Mouse (Mus musculus) lung, postnatal 36 days (tissue): Measurements from ENCODE around the gene Rtl1.

Experiments
- DNase-seq: peaks from one replicate; pipeline ENCODE4 v3.0.0; 2022; ENCODE audit warnings: mixed read lengths

The Rtl1 gene

GRCm38 (mm10) chr12:109560111-109560695, 39.9 kb downstream of the Rtl1 start:
- no peak for DNase-seq

- no peak for DNase-seq
These were observed 41.1 kb downstream of the Rtl1 start for GRCm38 (mm10) chr12:109558891-109559487.

DNA sequence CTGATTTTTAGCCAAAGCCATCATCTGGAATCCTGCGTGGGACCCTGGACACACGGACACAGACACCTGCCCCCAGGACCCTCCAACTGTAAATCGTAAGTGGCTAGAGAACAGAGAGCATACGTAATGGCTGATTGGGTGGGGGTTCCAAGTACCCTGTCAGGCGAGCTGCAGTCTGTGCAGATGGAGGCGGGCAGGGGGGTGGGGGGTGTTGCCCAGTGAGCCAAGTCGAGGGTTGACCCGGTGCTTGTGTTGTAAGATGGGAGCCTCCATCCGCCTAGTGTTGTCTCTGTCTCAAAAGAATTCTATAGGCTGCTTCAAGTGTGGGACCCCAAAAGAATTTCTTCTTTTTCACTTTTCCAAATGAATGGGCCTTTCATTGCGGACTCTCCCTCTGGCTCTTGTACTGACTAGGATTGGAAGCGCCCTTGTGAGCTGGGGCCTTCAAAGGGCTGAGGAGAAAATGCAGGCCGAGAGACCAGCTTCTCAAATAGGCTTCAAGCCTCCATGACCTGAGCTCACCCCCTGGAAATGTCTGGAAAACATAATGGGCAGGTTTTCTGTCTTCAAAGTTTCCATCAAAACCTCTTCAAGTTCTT, 41.8 kb downstream of the Rtl1 start:
- DNase-seq: no peak

GRCm38 (mm10) chr12:109555837-109556409, 44.2 kb downstream of the Rtl1 start:
- no peak for DNase-seq

- DNase-seq: no peak
These were observed 46.6 kb downstream of the Rtl1 start for GRCm38 (mm10) chr12:109553568-109553967.

DNA sequence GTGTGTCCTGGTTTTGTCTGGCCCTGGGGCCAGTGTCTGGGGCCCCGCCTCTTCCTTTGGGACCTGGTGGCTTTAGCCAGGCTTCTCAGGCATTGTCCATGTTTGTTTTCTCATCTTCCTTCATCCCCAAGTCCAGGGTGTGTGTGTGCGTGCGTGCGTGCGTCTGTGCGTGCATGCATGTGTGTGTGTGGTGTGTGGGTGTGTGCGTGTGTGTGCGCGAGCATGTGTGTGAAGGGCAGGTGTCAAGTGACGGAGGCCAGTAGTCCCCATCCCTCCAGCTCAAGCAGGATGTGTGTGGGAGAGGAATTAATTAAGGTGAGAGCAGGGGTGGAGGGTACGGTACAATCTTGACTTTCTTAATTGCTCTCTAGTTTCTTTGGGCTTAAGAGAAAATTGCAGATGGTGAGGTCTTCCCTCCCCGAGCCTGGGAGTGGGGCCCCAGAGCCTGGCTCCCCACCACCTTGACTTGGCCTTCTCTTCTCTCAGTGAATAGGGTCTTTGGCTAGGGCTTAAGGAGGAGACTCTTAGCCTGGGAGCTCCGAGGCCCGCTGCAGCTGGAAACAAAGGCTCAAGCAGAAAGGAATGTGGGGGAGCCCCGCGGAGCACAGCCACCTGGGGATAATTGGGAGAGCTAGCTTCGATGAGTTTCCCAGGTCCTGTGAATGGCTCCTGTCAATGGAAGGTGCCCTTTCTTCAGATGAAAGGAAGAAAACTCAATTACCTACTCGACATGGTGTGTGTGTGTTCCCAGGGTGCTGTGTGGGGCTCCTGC, 47.2 kb downstream of the Rtl1 start:
- DNase-seq: no peak

DNA sequence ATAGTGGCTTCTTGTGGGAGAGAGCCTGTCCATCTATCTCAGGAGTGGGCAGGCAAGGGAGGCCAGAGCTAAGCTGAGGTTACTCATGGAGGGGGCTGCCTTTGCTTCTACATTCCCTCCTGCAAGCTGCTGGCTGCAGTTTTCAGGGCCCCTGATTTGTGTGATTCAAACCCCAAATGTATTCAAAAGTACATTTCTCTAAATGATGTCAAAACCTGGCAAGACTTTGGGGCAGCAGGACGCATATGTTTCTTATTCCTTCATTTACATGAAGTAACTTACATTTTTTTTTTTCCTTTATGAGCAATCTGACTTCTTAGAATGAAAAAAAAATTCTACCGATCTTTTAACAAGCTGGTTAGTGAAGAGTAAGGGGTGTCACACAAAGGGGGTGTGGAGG, 48.4 kb downstream of the Rtl1 start:
- no peak for DNase-seq

GRCm38 (mm10) chr12:109547085-109547484, 53.0 kb downstream of the Rtl1 start:
- DNase-seq: no peak

DNA sequence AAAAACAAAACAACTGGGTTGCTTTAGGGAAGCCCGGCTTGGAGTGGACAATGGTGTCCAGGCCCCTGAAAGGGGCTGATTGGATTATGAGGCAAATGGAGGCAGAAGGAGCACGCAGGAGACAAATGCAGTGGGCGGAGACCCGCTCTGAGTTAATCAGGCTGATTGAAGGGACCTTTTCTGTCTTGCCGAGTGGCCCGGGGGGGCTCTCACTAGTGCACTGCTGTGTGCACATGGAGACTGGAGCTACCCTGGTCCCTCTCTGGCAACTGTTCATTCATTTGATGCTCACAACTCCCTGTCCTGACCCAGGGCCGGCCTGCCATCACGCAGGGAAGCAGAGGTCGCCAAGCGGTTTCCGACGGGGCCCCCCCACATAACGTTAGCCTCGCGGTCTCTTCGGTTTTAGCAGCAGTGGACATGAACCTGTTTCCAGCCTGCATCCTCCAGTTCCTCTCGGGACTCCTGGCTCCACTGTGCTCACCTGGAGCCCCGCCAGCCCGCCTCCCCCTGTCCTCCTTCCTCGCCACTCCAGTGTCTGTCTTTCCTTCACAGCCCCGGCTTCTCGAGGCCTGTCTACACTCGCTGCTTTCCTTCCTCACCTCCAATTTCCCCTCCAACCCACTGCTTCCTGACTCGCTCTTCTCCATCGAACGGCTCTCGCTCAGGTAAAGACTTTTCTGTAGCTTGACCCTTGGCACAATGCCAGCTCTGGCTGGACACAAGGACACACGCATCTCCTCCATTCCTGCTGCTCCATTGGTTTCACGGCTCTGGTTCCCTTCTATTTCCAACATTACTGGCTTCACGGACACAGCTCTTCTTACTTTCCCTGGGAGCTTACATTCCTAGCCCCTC, 54.0 kb downstream of the Rtl1 start:
- no peak for DNase-seq

GRCm38 (mm10) chr12:109543281-109543923, 56.7 kb downstream of the Rtl1 start:
- no peak for DNase-seq

DNA sequence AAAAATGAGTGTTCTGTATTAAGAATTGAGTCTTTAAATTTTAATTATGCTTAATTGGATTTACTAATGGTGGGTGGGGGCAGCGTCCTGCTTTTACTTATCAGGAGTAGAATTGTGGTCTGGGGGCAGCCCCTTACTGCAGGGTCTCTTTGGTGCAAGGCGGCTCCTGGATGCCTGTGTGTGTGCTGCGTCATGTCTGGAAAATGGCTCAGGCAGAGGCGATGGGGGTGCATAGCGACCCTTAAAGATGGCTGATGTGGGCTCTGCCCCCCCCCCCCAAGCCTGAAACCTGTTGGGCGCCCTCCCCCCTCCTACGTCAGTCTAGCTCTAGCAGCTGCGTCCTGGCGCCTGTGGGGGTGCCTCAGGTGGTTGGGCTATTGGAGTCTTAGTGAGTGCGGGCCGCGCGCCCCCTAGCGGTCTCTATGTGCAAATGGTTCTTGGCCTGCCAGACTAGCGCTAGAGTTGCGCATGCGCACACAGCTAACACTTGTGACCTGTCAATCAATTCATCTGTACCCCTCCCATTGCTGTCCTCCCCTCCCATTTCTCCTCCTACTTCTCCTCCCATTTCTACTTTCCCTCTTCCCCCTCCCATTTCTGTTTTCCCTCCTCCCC, 57.4 kb downstream of the Rtl1 start:
- peak; percentile 49 for DNase-seq

- DNase-seq: no peak
These were observed 58.1 kb downstream of the Rtl1 start for GRCm38 (mm10) chr12:109542011-109542410.

- no peak for DNase-seq
These were observed 58.6 kb downstream of the Rtl1 start for GRCm38 (mm10) chr12:109541540-109541899.

- peak; percentile 10 for DNase-seq
These were observed 59.2 kb downstream of the Rtl1 start for GRCm38 (mm10) chr12:109540739-109541539.

DNA sequence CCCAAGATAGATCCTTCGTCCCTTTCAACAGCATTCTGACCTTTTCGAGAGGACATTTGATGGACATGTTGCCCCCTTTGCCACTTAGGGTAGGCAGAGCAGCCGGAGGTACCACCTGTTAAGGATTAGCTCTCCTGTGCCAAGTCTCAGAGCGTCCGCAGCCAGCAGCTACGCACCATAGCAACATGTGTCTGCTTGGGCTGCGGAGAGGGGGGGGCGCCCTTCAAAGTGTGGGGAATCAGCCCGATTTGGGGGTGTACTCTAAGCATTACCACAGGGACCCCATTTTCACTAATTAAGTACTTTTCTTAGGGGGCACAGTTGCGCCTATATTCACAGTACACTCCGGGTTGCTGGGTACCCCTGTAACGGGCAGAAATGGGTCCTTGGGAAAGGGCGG, 60.2 kb downstream of the Rtl1 start:
- no peak for DNase-seq
